Mouse (Mus musculus) liver, postnatal 0 days (tissue): ENCODE results near the gene Zfp64.

Experiments used
- CTCF ChIP-seq: sonication (generic); IDR thresholded peaks from 2 replicates; pipeline ENCODE4 v1.5.1; 2016; ENCODE audit warnings: antibody characterized with exemption, low read depth
- EP300 ChIP-seq: IDR thresholded peaks from 2 replicates; pipeline ENCODE4 v1.6.1; 2016; ENCODE audit warnings: antibody characterized with exemption, low read depth, mild to moderate bottlenecking

DNA sequence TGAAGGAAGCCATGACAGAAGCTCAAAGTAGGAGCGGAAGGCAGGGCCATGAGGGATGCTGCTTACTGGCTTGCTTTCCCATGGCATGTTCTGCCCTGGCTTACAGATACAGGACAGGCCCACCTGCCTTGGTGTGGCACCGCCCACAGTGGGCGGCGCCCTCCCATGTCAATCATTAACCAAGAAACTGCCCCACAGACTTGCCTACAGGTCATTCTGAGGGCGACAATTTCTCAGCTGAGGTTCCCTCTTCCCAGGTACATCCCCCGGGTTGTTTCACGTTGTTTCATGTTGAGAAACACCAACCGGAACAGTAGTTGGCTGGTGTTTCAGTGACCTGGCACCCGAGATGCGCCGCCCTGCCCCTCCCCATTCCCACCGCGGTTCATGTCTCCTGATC is 32.0 kb upstream of the Zfp64 start:
- TF ChIP-seq CTCF (no peak), EP300 (no peak)
